Mouse (Mus musculus) forebrain, embryonic 10.5 days (tissue): ENCODE results near the gene Fam170b. TPM values are rescaled to one million over a fixed set of nuclear protein-coding genes. Genes with fewer than 3 reads are reported as not detected.

Experiments used
- DNase-seq: peaks from one replicate; pipeline ENCODE4 v3.0.0-alpha.2; 2017; ENCODE audit warnings: low spot score; ENCODE audit errors: extremely low spot score
- H3K27ac ChIP-seq: fragments of 300-500 bp; sonication (generic); 2 replicates; pipeline ENCODE4 v1.5.1; 2016; ENCODE audit warnings: mild to moderate bottlenecking
- H3K27me3 ChIP-seq: fragments of 300-500 bp; sonication (generic); 2 replicates; pipeline ENCODE4 v1.6.1; 2016; ENCODE audit warnings: mild to moderate bottlenecking; ENCODE audit not compliant: poor library complexity, severe bottlenecking
- H3K36me3 ChIP-seq: fragments of 300-500 bp; sonication (generic); replicated peaks from 2 replicates; pipeline ENCODE4 v1.6.1; 2016; ENCODE audit warnings: mild to moderate bottlenecking, moderate library complexity
- H3K4me1 ChIP-seq: fragments of 300-500 bp; sonication (generic); 2 replicates; pipeline ENCODE4 v1.6.1; 2016
- H3K4me3 ChIP-seq: fragments of 300-500 bp; sonication (generic); 2 replicates; pipeline ENCODE4 v1.5.1; 2016; ENCODE audit warnings: mild to moderate bottlenecking, moderate library complexity
- H3K9me3 ChIP-seq: fragments of 300-500 bp; sonication (generic); 2 replicates; pipeline ENCODE4 v1.6.1; 2016; ENCODE audit warnings: mild to moderate bottlenecking, moderate library complexity
- WGBS: fragments of 180-500 bp; shearing (Covaris S2); methylation state at CpG from one replicate; pipeline ENCODE4 v1.1.7; 2016; 5-methylcytosine and 5-hydroxymethylcytosine counted together
- polyA plus RNA-seq: library from polyadenylated mRNA; unstranded; fragments of >200 nt; fragmentation: Nextera tagmentation; extraction: Ambion mirVana; gene quantifications from 2 replicates; pipeline ENCODE4 v1.2.1, GENCODE M21; 2016

The Fam170b gene
- polyA plus RNA-seq, 1 experiment from 2014 or later = not detected

DNA sequence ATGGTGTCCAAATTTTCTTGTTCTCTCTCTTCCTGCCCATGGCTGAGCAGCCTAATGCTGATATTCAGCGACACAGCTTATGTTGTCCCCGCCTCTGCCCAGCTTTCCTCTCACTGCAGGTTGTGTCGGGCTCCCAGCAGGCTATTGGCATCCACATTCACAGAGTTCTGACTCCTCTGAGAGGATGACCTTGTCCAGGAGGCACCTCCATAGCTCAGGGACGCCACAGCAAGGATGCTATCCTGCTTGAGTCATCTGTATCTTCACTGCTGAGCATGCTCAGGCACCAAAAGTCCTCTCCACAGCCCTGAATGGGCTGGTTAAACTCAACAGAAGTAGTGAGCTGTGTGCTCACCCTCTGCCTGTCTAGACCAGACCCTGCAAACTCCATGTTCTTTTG lies 18.8 kb upstream of the Fam170b start:
- Histone ChIP-seq H3K27me3 (no peaks in the 10 kb centered on the region), H3K9me3 (no peaks in the 10 kb centered on the region), H3K36me3 (no peaks in the 10 kb centered on the region), H3K4me1 (0 out of 2 replicates have a peak, but pooled peaks cover 4% of the 10 kb centered on the region), H3K27ac (no peak overlapping the region), H3K4me3 (no peak overlapping the region)
- DNase-seq = no peak
- whole genome bisulfite sequencing = 69% methylated on average over 4 of the region's 4 CpGs

DNA sequence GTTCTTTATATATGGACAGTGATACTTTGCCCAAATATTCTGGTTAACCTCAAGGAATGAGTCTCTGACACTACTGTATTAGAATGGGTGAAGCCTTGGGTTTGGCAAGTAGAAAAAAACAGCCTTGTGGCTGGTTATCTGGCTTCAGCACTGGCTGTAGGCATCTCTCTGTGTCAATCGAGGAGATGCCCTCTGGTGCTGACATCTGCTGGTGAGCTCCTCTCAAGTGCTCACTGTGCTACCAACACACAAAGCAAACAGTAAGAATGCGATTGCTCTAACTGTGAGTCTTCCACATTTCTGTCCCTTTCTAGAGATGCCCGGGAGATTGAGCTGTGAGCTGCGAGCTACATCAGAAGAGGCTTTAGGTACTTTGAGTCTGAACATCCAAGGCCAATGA lies 17.2 kb upstream of the Fam170b start:
- no peak overlapping the region for H3K27ac ChIP-seq
- no peak overlapping the region for H3K4me3 ChIP-seq
- H3K4me1 ChIP-seq = 0 out of 2 replicates have a peak, but pooled peaks cover 4% of the 10 kb centered on the region
- WGBS = 83% methylated on average over 4 of the region's 4 CpGs
- no peaks in the 10 kb centered on the region for H3K9me3 ChIP-seq
- no peaks in the 10 kb centered on the region for H3K36me3 ChIP-seq
- DNase-seq = no peak
- H3K27me3 ChIP-seq = no peaks in the 10 kb centered on the region

DNA sequence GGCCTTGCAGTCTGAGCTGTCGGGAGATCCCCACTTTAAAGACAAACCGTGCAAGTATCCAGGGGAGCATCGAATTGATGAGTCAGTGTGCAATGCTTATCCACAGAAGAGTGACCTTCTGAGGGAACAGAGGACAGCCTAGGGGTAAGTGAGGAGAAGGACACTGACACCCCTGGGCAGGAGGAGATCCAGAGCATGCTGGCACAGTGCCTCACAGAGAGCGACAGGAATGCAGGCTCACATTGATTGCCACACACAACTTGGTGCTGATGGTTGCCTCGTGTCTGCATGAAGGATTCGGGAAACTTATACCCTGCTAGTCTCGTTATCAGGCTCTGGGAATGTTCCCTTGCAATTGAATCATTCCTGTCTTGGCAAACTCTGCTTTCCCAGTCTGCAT lies 16.5 kb upstream of the Fam170b start:
- 78% methylated on average over 7 of the region's 7 CpGs for WGBS
- no peaks in the 10 kb centered on the region for H3K9me3 ChIP-seq
- H3K4me3 ChIP-seq = no peak overlapping the region
- H3K27ac ChIP-seq = no peak overlapping the region
- no peak for DNase-seq
- H3K27me3 ChIP-seq = no peaks in the 10 kb centered on the region
- H3K36me3 ChIP-seq = no peaks in the 10 kb centered on the region
- H3K4me1 ChIP-seq = 0 out of 2 replicates have a peak, but pooled peaks cover 4% of the 10 kb centered on the region

DNA sequence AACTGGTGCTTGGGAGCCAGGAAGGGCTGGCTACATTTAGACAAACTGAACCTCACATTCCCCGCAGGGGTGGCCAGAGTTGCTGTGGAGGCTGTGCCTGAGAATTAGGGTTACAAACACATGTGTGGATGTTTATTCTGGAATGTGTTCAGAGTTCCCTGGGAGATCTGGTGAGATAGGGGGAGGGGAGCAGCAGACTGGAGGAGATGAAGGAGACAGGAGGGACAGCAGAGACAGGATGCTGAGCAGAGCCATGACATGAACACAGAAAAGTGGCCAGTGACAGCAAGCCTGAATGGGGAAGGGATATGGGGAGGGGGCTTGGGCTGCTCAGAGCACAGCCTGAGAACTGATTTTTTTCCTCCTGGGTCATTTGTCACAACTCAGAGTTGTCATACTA lies 14.5 kb upstream of the Fam170b start:
- Histone ChIP-seq H3K27ac (no peak overlapping the region), H3K4me1 (0 out of 2 replicates have a peak, but pooled peaks cover 4% of the 10 kb centered on the region), H3K27me3 (no peaks in the 10 kb centered on the region), H3K4me3 (no peak overlapping the region), H3K36me3 (no peaks in the 10 kb centered on the region), H3K9me3 (no peaks in the 10 kb centered on the region)
- WGBS = 71% methylated on average over 1 of the region's 1 CpGs
- no peak for DNase-seq

DNA sequence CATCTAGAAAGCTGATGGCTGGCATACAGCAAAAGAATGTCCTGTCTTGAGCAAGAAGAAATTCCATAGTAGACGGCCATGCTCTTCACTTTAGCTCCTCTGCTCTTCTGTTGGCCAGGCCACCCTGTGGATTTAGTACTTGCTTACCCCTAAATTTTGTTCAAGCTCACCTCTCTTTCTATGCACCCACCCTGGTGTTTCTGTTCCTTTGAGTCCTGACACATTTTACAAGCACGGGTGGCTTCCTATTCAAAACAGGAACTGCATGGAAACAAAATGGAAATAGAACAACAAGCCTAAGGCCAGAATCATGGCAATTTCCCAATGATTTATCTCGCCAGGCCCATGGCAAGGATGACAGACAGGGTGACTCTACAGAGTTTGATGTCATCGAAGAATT lies 10.9 kb upstream of the Fam170b start:
- Histone ChIP-seq H3K4me3 (no peak overlapping the region), H3K27me3 (no peaks in the 10 kb centered on the region), H3K36me3 (no peaks in the 10 kb centered on the region), H3K4me1 (peaks cover 24% of the 10 kb centered on the region), H3K9me3 (no peaks in the 10 kb centered on the region), H3K27ac (no peak overlapping the region)
- DNase-seq = no peak
- whole genome bisulfite sequencing = 87% methylated on average over 4 of the region's 4 CpGs

DNA sequence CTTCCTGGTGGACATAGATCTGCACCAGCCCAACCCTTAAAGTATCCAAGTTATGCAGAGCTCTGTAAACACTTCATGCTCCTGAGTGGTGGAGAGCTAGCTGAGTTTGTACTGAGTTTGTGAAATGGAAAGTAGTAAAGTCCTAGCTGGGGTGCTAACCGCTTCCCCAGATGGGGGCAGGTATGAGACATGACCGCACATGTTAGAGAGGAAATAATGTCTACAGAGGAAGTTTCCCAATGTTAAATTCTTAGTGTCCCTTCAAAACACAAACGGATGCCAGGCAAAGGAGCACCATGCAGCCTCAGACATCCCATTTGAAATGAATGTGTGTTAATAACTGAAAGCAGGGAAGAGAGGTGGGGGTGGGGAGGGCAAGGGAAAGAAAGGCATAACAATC lies 9.9 kb upstream of the Fam170b start:
- DNase-seq = no peak

DNA sequence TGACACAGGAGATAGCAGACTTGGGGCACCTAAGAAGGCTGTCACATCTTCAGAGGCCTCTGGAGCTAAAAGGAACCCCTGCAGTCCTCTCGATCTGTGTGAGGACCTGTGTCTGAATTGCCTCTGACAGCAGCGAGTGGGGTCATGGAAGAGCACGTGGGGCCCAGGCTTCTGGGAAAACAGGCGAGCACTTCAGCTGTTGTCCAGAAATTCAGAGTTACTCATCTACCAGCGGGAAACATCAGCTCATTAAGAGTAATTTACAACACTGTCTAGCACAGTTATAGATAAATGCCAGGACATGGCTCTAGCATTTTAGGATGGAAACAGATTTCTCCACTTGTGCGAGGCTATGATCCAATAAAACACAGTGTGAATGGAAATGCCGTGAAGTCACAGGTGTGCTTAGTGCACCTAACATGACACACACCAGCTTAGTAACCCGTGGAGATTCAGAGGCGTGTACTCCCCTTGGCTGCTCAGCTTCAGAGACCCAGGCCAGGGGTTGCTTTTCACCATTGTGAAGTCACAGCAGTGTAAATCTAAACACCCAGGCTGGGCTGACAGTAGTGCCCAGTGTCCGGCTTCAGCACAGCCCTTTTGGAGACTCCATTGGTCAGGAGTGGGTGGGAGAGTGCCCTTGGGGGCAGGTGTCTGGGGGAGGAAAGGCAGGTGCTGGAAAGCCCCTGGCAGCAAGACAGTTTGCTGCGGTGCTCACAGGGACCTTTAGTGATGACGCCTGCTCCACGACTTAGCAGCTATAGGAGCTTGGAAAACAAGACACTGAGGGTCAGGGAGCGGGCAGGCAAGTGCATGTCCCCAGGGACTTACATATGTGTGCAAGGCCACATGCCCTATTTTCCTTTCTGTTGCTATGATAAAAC lies 9.3 kb upstream of the Fam170b start:
- no peak for DNase-seq
- Histone ChIP-seq H3K9me3 (no peaks in the 10 kb centered on the region), H3K4me3 (no peak overlapping the region), H3K27ac (no peak overlapping the region), H3K27me3 (no peaks in the 10 kb centered on the region), H3K4me1 (peaks cover 33% of the 10 kb centered on the region), H3K36me3 (no peaks in the 10 kb centered on the region)
- 66% methylated on average over 14 of the region's 14 CpGs for WGBS

More for the DNA sequence above, 9.9 kb upstream of the Fam170b start:
- H3K4me3 ChIP-seq = no peak overlapping the region
- no peaks in the 10 kb centered on the region for H3K9me3 ChIP-seq
- no peaks in the 10 kb centered on the region for H3K36me3 ChIP-seq
- no peak overlapping the region for H3K27ac ChIP-seq
- H3K27me3 ChIP-seq = no peaks in the 10 kb centered on the region
- peaks cover 33% of the 10 kb centered on the region for H3K4me1 ChIP-seq
- 94% methylated on average over 3 of the region's 3 CpGs for WGBS

DNA sequence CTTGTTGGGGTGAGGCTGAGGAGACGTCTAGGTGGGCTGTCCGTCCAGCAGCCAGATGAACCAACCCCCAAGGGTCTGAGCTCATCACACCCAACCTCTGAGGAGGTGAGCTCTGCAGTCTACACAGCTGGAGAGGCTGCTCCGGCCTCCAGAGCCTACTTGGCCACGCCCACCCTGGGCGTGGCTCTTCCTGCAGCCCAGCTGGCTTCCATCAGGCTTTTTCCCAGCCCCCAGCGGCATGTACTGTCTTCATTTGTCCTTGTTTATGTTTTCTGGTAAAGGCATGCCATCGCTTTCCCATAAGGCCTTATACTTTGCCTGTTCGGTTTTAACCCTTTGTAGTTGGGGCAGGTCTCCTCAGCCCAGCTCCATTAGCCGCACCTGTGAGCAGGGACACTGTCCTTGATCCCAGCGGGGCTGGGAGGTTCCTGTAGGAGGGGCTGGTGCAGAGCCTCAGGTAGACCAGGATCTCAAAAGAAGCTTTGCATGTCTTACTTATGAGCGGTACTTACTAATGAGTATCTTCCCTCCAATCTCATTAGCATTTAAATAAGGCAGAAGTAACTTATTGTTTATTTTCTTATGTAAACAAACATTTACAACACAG lies 8.2 kb upstream of the Fam170b start:
- peak; percentile 51 for DNase-seq
- peak overlapping the region; percentile 18; the same call in 1 of the 2 replicates for H3K4me3 ChIP-seq
- no peaks in the 10 kb centered on the region for H3K27me3 ChIP-seq
- no peaks in the 10 kb centered on the region for H3K9me3 ChIP-seq
- H3K27ac ChIP-seq = peak overlapping the region; percentile 51; the same call in 1 of the 2 replicates
- H3K4me1 ChIP-seq = peaks cover 33% of the 10 kb centered on the region
- WGBS = 5% methylated on average over 11 of the region's 11 CpGs
- H3K36me3 ChIP-seq = no peaks in the 10 kb centered on the region

DNA sequence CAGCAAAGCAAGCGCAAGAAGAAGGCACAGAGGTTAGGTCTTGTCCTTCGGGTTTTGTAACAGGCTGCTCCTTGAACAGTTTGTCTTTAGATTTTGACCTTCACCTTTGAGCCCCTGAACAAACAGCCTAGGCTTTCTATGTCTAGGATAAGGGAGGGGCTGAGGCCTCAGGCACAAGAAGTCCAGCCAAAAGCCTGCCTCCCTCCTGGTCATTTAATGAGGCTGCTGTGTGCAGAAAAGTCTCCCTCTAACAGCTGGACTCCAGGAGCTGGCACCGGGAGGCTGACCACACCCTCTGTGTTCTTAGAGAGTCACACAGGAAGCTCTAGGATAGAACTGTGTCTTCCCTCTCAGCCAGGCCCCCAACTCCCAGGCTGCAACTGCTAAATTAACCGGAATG lies 6.6 kb upstream of the Fam170b start:
- no peaks in the 10 kb centered on the region for H3K27me3 ChIP-seq

DNA sequence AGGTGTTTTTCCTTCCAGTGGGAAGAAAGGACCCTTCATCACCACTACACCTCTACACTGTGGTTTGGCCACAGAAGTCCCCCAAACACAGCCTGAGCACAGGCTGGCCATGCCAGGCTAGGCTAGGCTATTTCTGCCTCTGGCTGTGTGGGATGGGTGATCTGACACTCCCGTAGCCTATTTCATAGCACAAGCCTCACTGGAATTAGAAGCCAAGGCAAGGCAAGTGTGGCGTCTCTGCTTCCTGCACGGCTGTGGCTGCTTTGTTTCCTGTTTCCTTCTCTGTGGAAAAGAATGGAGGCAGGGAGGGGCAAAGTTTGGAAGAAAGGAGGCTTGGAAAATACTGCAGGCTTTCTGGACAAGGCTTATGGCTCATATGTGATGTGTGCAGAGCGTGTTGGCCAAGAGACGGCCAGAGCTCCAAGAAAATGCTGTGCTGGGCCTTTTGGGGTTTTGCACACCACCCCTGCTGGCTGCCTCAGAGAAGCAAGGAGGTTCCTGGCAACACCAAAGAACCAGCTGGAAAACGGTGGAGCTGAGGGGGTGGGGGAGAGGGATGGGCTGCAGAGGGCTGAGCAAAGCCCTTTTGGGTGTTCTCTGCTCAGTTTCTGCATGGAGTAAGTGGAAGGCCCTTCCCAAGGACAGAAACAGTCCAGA lies 5.6 kb upstream of the Fam170b start:
- no peaks in the 10 kb centered on the region for H3K36me3 ChIP-seq
- no peak overlapping the region for H3K4me3 ChIP-seq
- H3K27ac ChIP-seq = no peak overlapping the region
- 60% methylated on average over 6 of the region's 6 CpGs for WGBS
- peaks cover 33% of the 10 kb centered on the region for H3K4me1 ChIP-seq
- no peak for DNase-seq
- H3K27me3 ChIP-seq = no peaks in the 10 kb centered on the region
- H3K9me3 ChIP-seq = no peaks in the 10 kb centered on the region

More for the DNA sequence above, 6.6 kb upstream of the Fam170b start:
- H3K36me3 ChIP-seq = no peaks in the 10 kb centered on the region
- DNase-seq = no peak
- WGBS = 63% methylated on average over 4 of the region's 4 CpGs
- no peak overlapping the region for H3K4me3 ChIP-seq
- peaks cover 33% of the 10 kb centered on the region for H3K4me1 ChIP-seq
- no peak overlapping the region for H3K27ac ChIP-seq
- H3K9me3 ChIP-seq = no peaks in the 10 kb centered on the region

DNA sequence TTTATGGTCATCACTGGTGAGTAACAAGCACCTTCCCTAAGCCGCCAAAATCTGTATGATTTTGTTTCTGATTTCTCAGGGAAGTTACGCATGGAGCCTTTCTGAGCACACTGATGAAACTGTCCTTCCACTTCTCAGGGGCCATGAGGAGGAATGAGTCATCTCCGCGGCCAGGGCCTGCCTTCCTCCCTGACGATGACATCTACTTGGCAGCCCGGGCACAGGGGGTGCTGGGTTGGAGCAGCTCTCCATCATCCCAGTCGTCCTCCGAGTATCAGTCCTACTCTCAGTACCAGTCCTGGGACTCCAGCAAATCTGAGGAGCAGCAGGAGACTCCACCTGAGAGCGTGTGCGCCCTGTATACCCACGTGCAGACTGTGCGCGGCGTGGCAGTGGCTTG lies 1.4 kb downstream of the Fam170b start:
- H3K9me3 ChIP-seq = no peaks in the 10 kb centered on the region
- H3K36me3 ChIP-seq = no peaks in the 10 kb centered on the region
- H3K4me3 ChIP-seq = no peak overlapping the region
- H3K4me1 ChIP-seq = no peaks in the 10 kb centered on the region
- WGBS = 95% methylated on average over 14 of the region's 14 CpGs
- no peaks in the 10 kb centered on the region for H3K27me3 ChIP-seq
- no peak for DNase-seq
- H3K27ac ChIP-seq = no peak overlapping the region

DNA sequence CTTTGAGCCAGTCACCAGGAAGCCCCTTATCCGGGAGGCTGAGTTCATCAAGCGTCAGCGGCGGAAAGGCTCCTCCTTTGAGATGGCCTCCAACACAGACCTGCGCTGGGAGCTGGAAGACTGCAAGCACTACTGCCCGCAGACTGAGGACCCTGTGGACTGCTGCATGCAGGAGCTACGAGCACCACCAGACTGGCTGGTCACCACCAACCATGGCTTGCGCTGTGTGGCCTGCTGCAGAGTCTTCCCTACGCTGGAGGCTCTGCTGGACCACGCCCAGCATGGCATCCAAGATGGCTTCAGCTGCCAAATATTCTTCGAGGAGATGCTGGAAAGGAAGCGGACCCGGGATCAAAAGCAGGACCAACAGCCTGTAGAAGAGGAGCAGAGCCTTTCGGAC lies 1.8 kb downstream of the Fam170b start:
- Histone ChIP-seq H3K36me3 (no peaks in the 10 kb centered on the region), H3K4me3 (no peak overlapping the region), H3K27me3 (no peaks in the 10 kb centered on the region), H3K27ac (no peak overlapping the region), H3K9me3 (no peaks in the 10 kb centered on the region), H3K4me1 (no peaks in the 10 kb centered on the region)
- 92% methylated on average over 14 of the region's 14 CpGs for WGBS
- DNase-seq = no peak

DNA sequence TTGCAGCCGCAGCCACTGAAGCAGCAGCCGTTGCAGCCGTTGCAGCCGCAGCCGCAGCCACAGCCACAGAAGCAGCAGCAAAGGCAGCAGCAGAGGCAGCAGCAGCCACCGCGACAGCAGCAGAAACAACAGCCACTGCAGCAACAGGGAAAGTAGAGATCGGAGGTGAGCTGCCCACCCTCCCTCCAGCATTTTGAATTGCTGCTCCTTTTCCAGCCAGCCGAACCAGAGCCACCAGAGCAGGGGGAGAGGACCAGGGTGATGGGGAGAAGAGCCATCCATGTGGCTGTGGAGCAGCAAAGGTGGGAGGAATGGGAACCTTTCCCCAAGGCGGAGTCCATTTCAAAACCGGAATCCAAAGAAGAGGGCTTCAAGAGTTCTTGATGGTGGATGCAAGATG lies 2.4 kb downstream of the Fam170b start:
- WGBS = 97% methylated on average over 11 of the region's 11 CpGs
- H3K27ac ChIP-seq = no peak overlapping the region
- H3K4me3 ChIP-seq = no peak overlapping the region
- no peak for DNase-seq
- no peaks in the 10 kb centered on the region for H3K27me3 ChIP-seq
- no peaks in the 10 kb centered on the region for H3K9me3 ChIP-seq
- no peaks in the 10 kb centered on the region for H3K4me1 ChIP-seq
- no peaks in the 10 kb centered on the region for H3K36me3 ChIP-seq
